Mouse (Mus musculus): ENCODE data around the gene Elp1. TPM values are rescaled to one million over a fixed set of nuclear protein-coding genes. Genes with fewer than 3 reads are reported as not detected.

Elp1 gene
- polyA plus RNA-seq, 1 experiment from 2014 or later: 94.5 TPM

DNA sequence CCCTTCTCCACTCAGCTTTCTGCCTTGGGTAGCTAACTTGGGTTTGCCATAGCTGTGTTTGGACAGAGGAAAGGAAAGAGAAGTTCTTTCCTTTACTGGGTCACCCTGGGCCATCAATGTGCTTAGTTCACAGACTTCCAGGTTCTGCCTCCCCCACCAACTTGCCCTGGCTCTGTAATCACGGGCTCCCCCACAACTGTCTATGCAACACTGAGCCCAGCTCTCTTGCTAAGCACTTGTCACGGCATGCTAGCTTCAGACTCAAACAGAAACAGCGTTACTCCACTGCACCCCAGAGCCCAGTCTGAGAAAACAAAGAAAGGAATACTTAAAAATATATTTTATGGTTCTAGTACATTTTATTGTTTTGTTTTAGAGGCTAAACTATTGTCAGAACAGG is 26.8 kb upstream of the Elp1 start:
- no peaks in the 10 kb centered on the region for H3K9me3 ChIP-seq
- H3K36me3 ChIP-seq (replicated peaks): peaks cover 73% of the 10 kb centered on the region
- H3K4me1 ChIP-seq: peaks cover 10% of the 10 kb centered on the region
- no peaks in the 10 kb centered on the region for H3K27me3 ChIP-seq (ENCODE audit: poor library complexity, severe bottlenecking)
- no peak for DNase-seq (ENCODE audit: extremely low spot score, low spot score)
- 86% methylated on average over 3 of the region's 3 CpGs for WGBS
- H3K27ac ChIP-seq: peak overlapping the region; percentile 75; the same call in 1 of the 2 replicates
- no peak overlapping the region for H3K4me3 ChIP-seq

GRCm38 (mm10) chr4:56824231-56824630 is 22.1 kb upstream of the Elp1 start:
- Histone ChIP-seq H3K27me3 (ENCODE audit: poor library complexity, severe bottlenecking) (no peaks in the 10 kb centered on the region), H3K4me3 (no peak overlapping the region), H3K36me3 (replicated peaks) (peaks cover 59% of the 10 kb centered on the region), H3K4me1 (peaks cover 2% of the 10 kb centered on the region), H3K27ac (no peak overlapping the region), H3K9me3 (no peaks in the 10 kb centered on the region)
- 93% methylated on average over 9 of the region's 9 CpGs for WGBS
- DNase-seq (ENCODE audit: extremely low spot score, low spot score): no peak

- H3K27ac ChIP-seq: no peak overlapping the region
Observed at GRCm38 (mm10) chr4:56820017-56820550, 18.0 kb upstream of the Elp1 start.

DNA sequence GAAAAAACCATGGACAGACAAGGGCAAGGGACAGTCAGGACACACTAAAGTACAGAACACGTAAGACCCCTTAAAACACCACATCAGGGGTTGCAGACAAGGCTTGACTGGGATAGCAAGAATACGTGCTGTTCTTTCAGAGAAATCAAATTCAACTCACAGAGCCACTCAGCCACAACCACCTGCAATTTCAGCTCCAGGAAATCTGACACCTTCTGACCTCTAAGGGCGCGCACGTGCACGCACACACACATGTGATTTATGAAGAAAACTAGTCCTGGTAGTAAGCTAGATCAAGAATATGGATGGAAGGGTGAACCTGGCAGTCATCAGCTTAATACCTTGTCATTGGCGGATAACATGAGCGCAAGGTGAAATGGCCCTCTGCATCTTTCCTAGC is 13.0 kb upstream of the Elp1 start:
- 91% methylated on average over 8 of the region's 8 CpGs for WGBS
- Histone ChIP-seq H3K9me3 (no peaks in the 10 kb centered on the region), H3K36me3 (replicated peaks) (peaks cover 39% of the 10 kb centered on the region), H3K4me3 (no peak overlapping the region), H3K27ac (no peak overlapping the region), H3K4me1 (no peaks in the 10 kb centered on the region), H3K27me3 (ENCODE audit: poor library complexity, severe bottlenecking) (no peaks in the 10 kb centered on the region)
- no peak for DNase-seq (ENCODE audit: extremely low spot score, low spot score)

More at GRCm38 (mm10) chr4:56820017-56820550, 18.0 kb upstream of the Elp1 start:
- Histone ChIP-seq H3K36me3 (replicated peaks) (peaks cover 44% of the 10 kb centered on the region), H3K9me3 (no peaks in the 10 kb centered on the region), H3K4me1 (no peaks in the 10 kb centered on the region), H3K4me3 (no peak overlapping the region), H3K27me3 (ENCODE audit: poor library complexity, severe bottlenecking) (no peaks in the 10 kb centered on the region)
- DNase-seq (ENCODE audit: extremely low spot score, low spot score): no peak

DNA sequence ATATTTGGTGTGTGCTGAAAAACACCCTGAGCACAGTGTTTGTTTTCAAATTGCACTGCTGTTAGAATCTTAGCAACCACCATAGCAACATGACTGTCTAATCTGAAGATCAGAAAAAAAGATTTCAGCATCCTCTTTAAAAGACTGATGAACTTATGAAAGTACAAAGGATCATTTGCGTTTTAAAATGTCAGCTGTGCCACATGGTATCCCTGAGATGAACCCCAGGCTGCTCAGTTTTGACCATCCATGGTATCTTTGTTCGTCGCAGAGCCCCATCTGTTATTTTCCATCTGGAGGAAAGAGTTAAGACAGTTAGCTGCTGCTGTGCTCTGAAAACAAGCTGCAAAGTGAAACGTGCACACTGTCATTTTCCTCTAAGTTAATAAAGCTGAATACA is 10.0 kb upstream of the Elp1 start:
- H3K9me3 ChIP-seq: no peaks in the 10 kb centered on the region
- no peaks in the 10 kb centered on the region for H3K27me3 ChIP-seq (ENCODE audit: poor library complexity, severe bottlenecking)
- H3K4me3 ChIP-seq: no peak overlapping the region
- 86% methylated on average over 4 of the region's 4 CpGs for WGBS
- H3K36me3 ChIP-seq (replicated peaks): peaks cover 60% of the 10 kb centered on the region
- no peaks in the 10 kb centered on the region for H3K4me1 ChIP-seq
- H3K27ac ChIP-seq: no peak overlapping the region
- no peak for DNase-seq (ENCODE audit: extremely low spot score, low spot score)

DNA sequence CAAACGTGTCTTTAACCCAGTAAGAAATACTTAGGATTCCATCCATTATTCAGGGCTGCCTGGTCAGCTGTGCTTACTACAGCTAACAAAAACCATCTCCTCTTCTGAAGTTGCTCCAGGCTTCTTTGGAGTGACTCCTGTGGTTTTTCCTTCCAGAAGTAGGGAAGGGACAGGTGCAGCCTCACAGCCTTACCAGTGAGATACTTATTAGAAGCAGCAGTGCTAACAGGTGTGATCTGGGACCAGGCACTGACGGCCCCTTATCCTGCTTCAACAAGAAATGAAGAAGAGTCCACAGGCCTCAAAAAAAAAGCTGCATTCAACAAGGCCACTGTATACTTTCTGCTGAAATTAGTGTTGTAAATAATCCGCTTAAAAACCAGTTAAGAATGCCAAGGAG is 9.5 kb upstream of the Elp1 start:
- H3K4me3 ChIP-seq: no peak overlapping the region
- no peaks in the 10 kb centered on the region for H3K4me1 ChIP-seq
- no peak overlapping the region for H3K27ac ChIP-seq
- 72% methylated on average over 3 of the region's 3 CpGs for WGBS
- DNase-seq (ENCODE audit: extremely low spot score, low spot score): no peak
- peaks cover 60% of the 10 kb centered on the region for H3K36me3 ChIP-seq (replicated peaks)
- no peaks in the 10 kb centered on the region for H3K9me3 ChIP-seq
- H3K27me3 ChIP-seq (ENCODE audit: poor library complexity, severe bottlenecking): no peaks in the 10 kb centered on the region

- Histone ChIP-seq H3K36me3 (replicated peaks) (peaks cover 70% of the 10 kb centered on the region), H3K27ac (no peak overlapping the region), H3K4me1 (peaks cover under 1% of the 10 kb centered on the region), H3K4me3 (no peak overlapping the region), H3K9me3 (no peaks in the 10 kb centered on the region), H3K27me3 (ENCODE audit: poor library complexity, severe bottlenecking) (no peaks in the 10 kb centered on the region)
- no peak for DNase-seq (ENCODE audit: extremely low spot score, low spot score)
- 79% methylated on average over 4 of the region's 4 CpGs for WGBS
Observed at GRCm38 (mm10) chr4:56809050-56809449, 6.9 kb upstream of the Elp1 start.

- peaks cover 26% of the 10 kb centered on the region for H3K4me1 ChIP-seq
Observed at GRCm38 (mm10) chr4:56802669-56803150, 579 bp upstream of the Elp1 start.

DNA sequence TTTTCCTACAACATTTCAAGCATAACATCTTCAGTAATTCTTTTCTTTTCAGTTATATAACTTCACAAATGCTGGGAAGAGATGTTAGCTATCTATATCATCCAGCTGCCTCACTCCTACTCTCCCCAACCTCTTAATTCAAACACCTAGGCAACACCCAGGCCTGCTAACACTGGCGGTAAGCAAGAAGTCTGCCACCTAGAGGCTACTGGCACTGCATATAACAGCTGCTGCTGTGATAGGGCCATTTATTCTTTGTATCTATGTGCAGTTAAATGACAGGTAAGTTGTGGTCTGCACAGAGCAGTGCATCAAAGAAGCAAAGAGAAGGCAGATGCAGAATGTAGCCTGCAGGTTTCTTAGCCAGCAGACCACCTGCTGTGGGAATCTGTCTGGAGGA is 10.8 kb downstream of the Elp1 start:
- no peak for DNase-seq (ENCODE audit: extremely low spot score, low spot score)
- 58% methylated on average over 1 of the region's 1 CpGs for WGBS

More at GRCm38 (mm10) chr4:56802669-56803150, 579 bp upstream of the Elp1 start:
- Histone ChIP-seq H3K9me3 (no peaks in the 10 kb centered on the region), H3K27ac (peak overlapping the region; percentile 95), H3K27me3 (ENCODE audit: poor library complexity, severe bottlenecking) (no peaks in the 10 kb centered on the region), H3K4me3 (peak overlapping the region; percentile 97), H3K36me3 (replicated peaks) (peaks cover 69% of the 10 kb centered on the region)
- 2% methylated on average over 25 of the region's 25 CpGs for WGBS
- no peak for DNase-seq (ENCODE audit: extremely low spot score, low spot score)

GRCm38 (mm10) chr4:56771065-56771464 is 31.1 kb downstream of the Elp1 start:
- Histone ChIP-seq H3K9me3 (no peaks in the 10 kb centered on the region), H3K27ac (no peak overlapping the region), H3K27me3 (ENCODE audit: poor library complexity, severe bottlenecking) (no peaks in the 10 kb centered on the region), H3K4me1 (no peaks in the 10 kb centered on the region), H3K36me3 (replicated peaks) (peaks cover 100% of the 10 kb centered on the region), H3K4me3 (no peak overlapping the region)
- WGBS: 79% methylated on average over 1 of the region's 1 CpGs
- DNase-seq (ENCODE audit: extremely low spot score, low spot score): no peak

More for the DNA sequence above, 10.8 kb downstream of the Elp1 start:
- H3K27me3 ChIP-seq (ENCODE audit: poor library complexity, severe bottlenecking): no peaks in the 10 kb centered on the region
- H3K27ac ChIP-seq: no peak overlapping the region
- H3K4me3 ChIP-seq: no peak overlapping the region
- H3K9me3 ChIP-seq: no peaks in the 10 kb centered on the region
- H3K4me1 ChIP-seq: no peaks in the 10 kb centered on the region
- peaks cover 94% of the 10 kb centered on the region for H3K36me3 ChIP-seq (replicated peaks)

- Histone ChIP-seq H3K36me3 (replicated peaks) (peaks cover 100% of the 10 kb centered on the region), H3K4me3 (no peak overlapping the region), H3K27me3 (ENCODE audit: poor library complexity, severe bottlenecking) (no peaks in the 10 kb centered on the region), H3K4me1 (no peaks in the 10 kb centered on the region), H3K9me3 (no peaks in the 10 kb centered on the region), H3K27ac (no peak overlapping the region)
- DNase-seq (ENCODE audit: extremely low spot score, low spot score): no peak
- 95% methylated on average over 7 of the region's 7 CpGs for WGBS
Observed at GRCm38 (mm10) chr4:56768913-56769312, 33.2 kb downstream of the Elp1 start.

DNA sequence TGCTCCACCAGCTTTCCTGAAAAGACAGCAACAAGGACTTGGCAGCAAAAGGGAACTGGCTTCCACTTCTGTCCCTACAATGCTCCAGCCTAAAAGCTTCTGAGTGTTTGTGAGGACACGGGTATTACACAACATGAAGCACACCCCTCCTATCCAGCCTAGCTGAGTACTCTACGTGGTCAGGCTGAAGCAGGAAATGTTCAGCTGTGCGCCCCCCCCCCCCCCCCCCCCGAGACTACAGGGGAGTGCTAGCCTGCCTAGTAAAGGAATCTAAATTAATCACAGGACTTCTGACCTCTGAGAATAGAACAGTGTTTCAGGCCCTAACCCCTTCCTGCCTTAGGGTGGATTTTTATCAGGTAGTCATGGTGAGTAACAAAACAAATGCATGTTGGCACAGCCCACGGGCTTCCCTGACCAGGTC is 34.3 kb downstream of the Elp1 start:
- H3K27me3 ChIP-seq (ENCODE audit: poor library complexity, severe bottlenecking): no peaks in the 10 kb centered on the region
- H3K4me1 ChIP-seq: no peaks in the 10 kb centered on the region
- H3K27ac ChIP-seq: no peak overlapping the region
- no peaks in the 10 kb centered on the region for H3K9me3 ChIP-seq
- H3K36me3 ChIP-seq (replicated peaks): peaks cover 100% of the 10 kb centered on the region
- no peak for DNase-seq (ENCODE audit: extremely low spot score, low spot score)
- H3K4me3 ChIP-seq: no peak overlapping the region
- WGBS: 75% methylated on average over 5 of the region's 5 CpGs

- H3K27ac ChIP-seq: no peak overlapping the region
- DNase-seq (ENCODE audit: extremely low spot score, low spot score): no peak
- H3K27me3 ChIP-seq (ENCODE audit: poor library complexity, severe bottlenecking): no peaks in the 10 kb centered on the region
- H3K4me1 ChIP-seq: no peaks in the 10 kb centered on the region
- no peak overlapping the region for H3K4me3 ChIP-seq
- H3K36me3 ChIP-seq (replicated peaks): peaks cover 97% of the 10 kb centered on the region
- WGBS: 96% methylated on average over 1 of the region's 1 CpGs
- H3K9me3 ChIP-seq: no peaks in the 10 kb centered on the region
Observed at GRCm38 (mm10) chr4:56757693-56758092, 44.4 kb downstream of the Elp1 start.

All from forebrain, embryonic 10.5 days (tissue).